Mouse (Mus musculus) adrenal gland, postnatal 14 days (tissue): ENCODE data around the gene Trim46. TPM values are rescaled to one million over a fixed set of nuclear protein-coding genes. Genes with fewer than 3 reads are reported as not detected.

Experiments
- DNase-seq: peaks from one replicate; pipeline ENCODE4 v3.0.0; 2021; ENCODE audit warnings: mixed read lengths
- total RNA-seq: library from RNA; stranded (reverse); gene quantifications from 2 replicates; pipeline ENCODE4 v1.2.3, GENCODE M21; 2021

Trim46 gene
- total RNA-seq, 1 experiment from 2014 or later, result 1.4 TPM

DNA sequence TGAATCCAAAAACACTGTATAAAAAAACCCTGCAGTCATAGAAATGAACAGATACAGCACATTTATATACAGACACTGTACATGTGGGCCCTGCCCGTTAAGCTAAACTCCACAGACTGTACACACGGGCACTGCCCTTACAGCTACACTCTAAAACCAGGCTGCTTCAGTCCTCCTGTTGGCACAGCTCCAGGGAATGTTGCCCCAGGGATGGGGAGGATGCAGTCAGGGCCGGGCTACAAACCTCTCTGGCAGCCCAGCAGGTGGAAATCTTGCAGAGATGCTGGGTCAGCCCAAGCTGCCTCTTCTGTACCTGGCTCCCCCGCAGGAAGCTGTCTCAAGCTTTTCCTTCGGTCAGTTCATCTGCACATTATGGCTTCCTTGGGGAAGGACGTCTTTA is 25.7 kb upstream of the Trim46 start:
- peak; percentile 49 for DNase-seq

DNA sequence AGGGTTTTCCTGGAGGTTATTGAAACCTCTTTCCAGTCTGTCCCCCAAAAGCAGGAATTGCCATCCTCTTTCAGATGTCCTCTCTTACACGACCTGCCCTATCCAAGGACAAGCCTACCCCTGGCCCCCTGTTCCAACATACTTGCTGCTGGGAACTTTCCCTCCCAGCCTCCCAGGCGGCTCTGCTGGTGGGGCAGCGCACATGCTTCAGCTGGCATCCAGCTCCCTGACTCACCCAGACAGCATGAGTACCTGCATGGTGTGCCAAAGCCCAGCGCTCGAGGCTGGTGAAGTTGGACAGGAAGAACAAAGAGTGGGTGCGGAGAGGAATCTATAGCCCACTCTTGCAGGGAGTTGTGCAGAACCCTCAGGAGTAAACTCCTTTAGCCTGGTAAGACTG is 24.8 kb upstream of the Trim46 start:
- peak; percentile 78 for DNase-seq

GRCm38 (mm10) chr3:89270051-89270755 is 24.1 kb upstream of the Trim46 start, which contains the start of gene Slc50a1:
Gene Slc50a1 (minus strand): TSS chr3:89270570.
- peak; percentile 94 for DNase-seq

- DNase-seq, result no peak
Measured at GRCm38 (mm10) chr3:89268916-89269315, 22.8 kb upstream of the Trim46 start.

GRCm38 (mm10) chr3:89266439-89266893 is 20.4 kb upstream of the Trim46 start:
- peak; percentile 84 for DNase-seq

GRCm38 (mm10) chr3:89262417-89262816 is 16.3 kb upstream of the Trim46 start:
- no peak for DNase-seq

DNA sequence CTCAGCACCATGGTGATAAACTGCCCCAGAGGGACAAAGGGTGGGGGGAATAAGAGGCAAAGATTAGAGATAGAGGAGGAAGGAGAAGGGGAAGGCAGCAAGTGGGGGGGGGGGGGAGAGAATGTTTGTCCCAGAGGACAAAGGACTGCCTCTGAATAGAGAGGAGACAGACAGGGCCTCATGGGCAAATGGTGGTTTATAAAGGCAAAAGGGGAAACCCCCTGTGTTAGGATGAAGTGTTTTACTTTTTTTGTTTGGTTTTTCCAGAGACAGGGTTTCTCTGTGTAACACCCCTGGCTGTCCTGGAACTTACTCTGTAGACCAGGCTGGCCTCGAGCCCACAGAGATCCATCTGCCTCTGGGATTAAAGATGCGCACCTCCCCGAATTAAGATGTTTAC is 14.1 kb upstream of the Trim46 start:
- DNase-seq, result no peak

GRCm38 (mm10) chr3:89259076-89259475 is 13.0 kb upstream of the Trim46 start, which contains the start of gene Dpm3:
Gene Dpm3 (plus strand): TSS chr3:89259358.
- no peak for DNase-seq

DNA sequence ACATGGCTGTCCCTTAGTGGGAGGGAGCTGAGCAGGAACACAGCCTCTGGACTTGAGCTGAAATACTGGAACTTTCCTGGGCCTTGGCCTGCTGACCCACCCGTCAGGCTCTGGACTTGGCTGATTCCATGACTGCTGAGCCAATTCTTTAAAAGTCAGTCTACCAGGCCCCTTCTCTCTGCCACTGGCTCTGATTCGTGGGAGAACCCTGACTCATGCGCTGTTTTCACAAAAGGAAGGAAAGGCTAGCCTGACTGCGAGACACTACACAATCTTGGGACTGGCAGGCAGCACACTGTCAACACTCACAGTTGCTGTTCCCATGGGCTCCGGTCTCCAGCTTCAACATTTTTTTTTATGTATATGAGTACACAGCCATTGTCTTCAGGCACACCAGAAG is 10.1 kb upstream of the Trim46 start:
- no peak for DNase-seq

DNA sequence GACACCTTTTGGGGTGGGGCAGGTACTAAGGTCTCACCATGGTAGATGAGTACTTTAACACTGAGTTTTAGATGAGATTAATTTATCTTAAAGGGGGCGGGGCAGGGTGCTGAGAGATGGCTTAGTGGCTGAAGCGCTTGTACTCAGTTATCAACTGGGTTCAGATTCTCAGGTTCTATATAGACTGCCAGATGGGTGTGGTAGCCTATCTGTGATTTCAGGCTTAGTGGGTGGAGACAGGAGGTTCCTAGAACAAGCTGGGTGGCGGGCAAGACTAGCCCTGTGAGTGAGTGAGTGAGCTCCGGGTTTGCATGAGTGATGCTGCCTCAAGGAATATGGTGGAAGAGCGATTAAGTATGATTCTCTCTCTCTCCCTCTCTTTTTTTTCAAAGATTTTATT is 8.9 kb upstream of the Trim46 start:
- no peak for DNase-seq

DNA sequence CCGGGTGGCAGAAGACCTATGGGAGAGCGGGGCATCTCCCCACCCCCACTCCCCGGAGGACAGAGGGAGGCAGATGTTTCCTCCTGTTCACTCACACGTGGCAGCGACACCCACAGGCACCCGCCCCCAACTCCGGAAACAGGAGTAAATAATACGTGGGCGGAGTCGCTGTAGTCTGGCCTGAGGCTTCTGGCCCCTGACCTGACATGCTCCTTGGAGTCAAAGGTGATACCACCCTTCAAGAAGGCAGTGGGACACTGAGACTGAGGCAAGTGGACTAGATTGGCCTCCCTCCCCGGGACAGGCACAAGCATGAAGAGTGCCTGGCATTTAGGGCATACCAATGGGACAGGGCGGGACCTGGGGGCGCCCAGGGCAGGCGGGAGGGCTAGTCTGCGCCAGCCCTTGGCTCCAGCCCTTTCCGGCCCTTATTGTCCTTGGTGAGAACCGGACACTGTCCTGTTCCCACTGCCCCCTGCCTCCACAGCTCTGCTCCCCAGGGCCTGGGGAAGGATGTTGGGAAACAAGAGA is 5.3 kb upstream of the Trim46 start:
- peak; percentile 78 for DNase-seq

- peak; percentile 75 for DNase-seq
Measured at GRCm38 (mm10) chr3:89250435-89251040, 4.4 kb upstream of the Trim46 start.

DNA sequence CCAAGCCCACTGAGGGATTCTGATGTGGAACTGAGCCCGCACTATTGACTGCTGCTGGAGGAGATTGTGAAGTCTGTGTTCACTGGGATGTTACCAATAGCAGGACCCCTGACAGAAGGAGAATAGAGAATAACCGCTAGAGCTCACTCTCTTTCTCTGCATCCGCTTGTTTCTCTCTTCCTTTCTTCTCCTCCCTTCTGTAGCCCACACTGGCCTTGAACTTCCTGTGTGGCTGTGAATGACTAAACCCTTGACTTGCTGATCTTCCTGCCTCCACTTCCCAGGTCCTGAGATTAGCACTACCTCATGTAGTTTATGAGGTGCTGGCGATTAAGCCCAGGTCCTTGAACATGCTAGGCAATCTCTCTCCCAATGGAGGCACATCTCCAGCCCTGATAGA is 1.4 kb upstream of the Trim46 start:
- no peak for DNase-seq

- peak; percentile 43 for DNase-seq
Measured at GRCm38 (mm10) chr3:89245688-89246171, 379 bp downstream of the Trim46 start, which contains the start of gene Krtcap2. Gene Krtcap2 (plus strand): TSS chr3:89245966.

DNA sequence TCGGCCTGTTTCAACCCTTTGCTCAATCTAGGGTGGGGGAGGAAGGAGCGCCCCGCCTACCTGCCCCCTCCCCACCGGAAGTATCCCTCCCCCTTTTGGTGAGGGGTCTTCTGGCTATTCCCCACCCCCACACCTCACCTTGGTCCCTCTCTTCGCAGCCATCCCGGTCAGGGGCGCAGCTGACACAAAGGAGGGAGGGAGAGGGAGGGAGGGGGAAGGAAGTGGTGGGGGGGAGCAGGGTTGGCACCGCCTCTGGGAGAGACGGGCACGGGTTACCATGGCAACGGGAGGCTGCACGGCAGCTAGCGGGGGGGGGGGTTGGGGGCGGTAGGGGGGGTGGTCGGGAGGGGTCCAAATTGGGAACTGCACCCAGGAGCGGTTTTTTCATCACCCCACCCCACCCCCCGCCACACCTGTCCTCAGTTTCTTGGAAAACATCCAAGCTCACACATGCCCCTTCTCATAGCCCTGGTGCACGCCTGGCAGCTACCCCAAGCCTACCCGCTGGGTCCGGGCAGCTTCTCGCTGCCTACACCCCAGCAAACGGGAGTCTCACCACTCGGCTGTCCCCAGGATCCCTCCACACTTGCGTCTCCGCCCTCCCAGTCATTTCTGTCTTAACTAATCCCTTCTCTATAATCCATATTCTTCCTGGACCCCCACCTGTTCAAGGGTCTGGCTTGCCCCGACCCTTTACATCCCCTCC is 974 bp downstream of the Trim46 start:
- peak; percentile 60 for DNase-seq

- DNase-seq, result peak; percentile 59
Measured at GRCm38 (mm10) chr3:89244158-89244981, 1.7 kb downstream of the Trim46 start.

GRCm38 (mm10) chr3:89243609-89244008 is 2.5 kb downstream of the Trim46 start:
- peak; percentile 59 for DNase-seq

GRCm38 (mm10) chr3:89242331-89242895 is 3.7 kb downstream of the Trim46 start:
- DNase-seq, result peak; percentile 82

GRCm38 (mm10) chr3:89238494-89238893 is 7.6 kb downstream of the Trim46 start:
- no peak for DNase-seq

- DNase-seq, result no peak
Measured at GRCm38 (mm10) chr3:89237682-89238081, 8.4 kb downstream of the Trim46 start.

DNA sequence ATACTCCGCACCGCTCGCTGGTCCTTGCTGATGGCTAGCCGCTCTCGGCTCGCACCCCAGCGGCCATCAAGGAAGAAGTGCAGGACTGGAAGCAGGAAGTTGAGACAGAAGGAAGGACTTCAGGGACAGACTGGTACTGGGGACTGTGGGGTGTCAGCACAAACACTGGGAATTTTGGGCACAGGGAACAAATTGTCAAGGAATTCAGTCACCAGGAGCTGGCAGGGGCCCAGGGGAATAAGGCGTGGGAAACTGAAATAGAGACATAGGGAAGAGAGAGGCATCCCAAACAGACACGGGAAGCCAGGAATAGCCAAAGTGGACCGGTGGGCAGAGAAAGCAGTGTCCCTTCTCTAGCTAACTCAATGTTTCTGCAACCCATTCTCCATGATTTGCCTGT is 9.6 kb downstream of the Trim46 start:
- no peak for DNase-seq
